Mouse (Mus musculus) stomach, postnatal 0 days (tissue): Measurements from ENCODE around the gene Fam117b.

Source experiments
- CTCF ChIP-seq: IDR thresholded peaks from 2 replicates; pipeline ENCODE4 v1.5.1; 2016; ENCODE audit warnings: antibody characterized with exemption, low read depth, mild to moderate bottlenecking, moderate library complexity
- EP300 ChIP-seq: optimal IDR thresholded peaks from 2 replicates; pipeline ENCODE3; 2016; ENCODE audit warnings: antibody characterized with exemption

DNA sequence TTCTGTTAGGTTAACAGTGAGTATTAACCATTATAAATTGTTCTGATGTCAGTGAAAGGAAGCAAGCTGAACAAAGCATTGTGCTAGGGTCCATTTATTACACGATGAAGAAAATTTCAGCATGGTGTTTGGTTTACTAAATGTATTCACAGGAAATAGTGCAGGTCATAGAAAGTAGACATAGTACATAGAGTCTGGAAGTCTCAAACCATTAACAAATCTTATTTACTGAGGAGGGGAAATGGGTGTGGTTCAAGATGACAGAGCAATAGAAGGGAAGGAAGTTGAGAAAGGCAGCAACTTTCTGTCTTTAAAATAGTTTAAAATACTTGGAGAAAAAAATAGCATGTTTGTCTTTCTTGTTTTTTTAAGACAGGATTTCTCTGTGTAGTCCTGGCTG, 10.4 kb downstream of the Fam117b start:
- TF ChIP-seq CTCF (no peak), EP300 (no peak)
